Mouse (Mus musculus) lung, postnatal 0 days (tissue): ENCODE measurements around the gene Ankrd12.

Experiments used
- CTCF ChIP-seq: IDR thresholded peaks from 2 replicates; pipeline ENCODE4 v1.5.1; 2016; ENCODE audit warnings: antibody characterized with exemption, mild to moderate bottlenecking
- EP300 ChIP-seq: IDR thresholded peaks from 2 replicates; pipeline ENCODE4 v1.6.1; 2016; ENCODE audit warnings: antibody characterized with exemption, mild to moderate bottlenecking, control low read depth

GRCm38 (mm10) chr17:65933741-65934140, 143.1 kb downstream of the Ankrd12 start:
- TF ChIP-seq CTCF: peak; percentile 63
- no peak for TF ChIP-seq EP300
